Mouse (Mus musculus) E14TG2a.4 (cell line): Measurements from ENCODE around the gene Fbxo31.

Experiments used
- H3K27me3 ChIP-seq: 2 replicates; pipeline ENCODE4 v1.6.1; 2014; ENCODE audit warnings: low read length, control low read depth; ENCODE audit not compliant: insufficient read depth
- H3K36me3 ChIP-seq: 2 replicates; pipeline ENCODE4 v1.6.1; 2014; ENCODE audit warnings: low read length, control low read depth; ENCODE audit not compliant: insufficient read depth
- H3K4me1 ChIP-seq: replicated peaks from 2 replicates; pipeline ENCODE4 v1.6.1; 2014; ENCODE audit warnings: low read depth, low read length, control low read depth
- H3K4me3 ChIP-seq: replicated peaks from 2 replicates; pipeline ENCODE4 v1.5.1; 2014; ENCODE audit warnings: mild to moderate bottlenecking, low read length
- H3K9me3 ChIP-seq: 2 replicates; pipeline ENCODE4 v1.6.1; 2014; ENCODE audit warnings: low read length, control low read depth
- CTCF ChIP-seq: conservative IDR thresholded peaks from 2 replicates; pipeline ENCODE4 v1.5.1; 2014; ENCODE audit warnings: low read length
- NANOG ChIP-seq: IDR thresholded peaks from 2 replicates; pipeline ENCODE4 v1.6.1; 2014; ENCODE audit warnings: borderline replicate concordance, low read length, mixed read lengths
- POU5F1 ChIP-seq: IDR thresholded peaks from 2 replicates; pipeline ENCODE4 v1.6.1; 2014; ENCODE audit warnings: low read length, borderline replicate concordance

Gene Fbxo31

DNA sequence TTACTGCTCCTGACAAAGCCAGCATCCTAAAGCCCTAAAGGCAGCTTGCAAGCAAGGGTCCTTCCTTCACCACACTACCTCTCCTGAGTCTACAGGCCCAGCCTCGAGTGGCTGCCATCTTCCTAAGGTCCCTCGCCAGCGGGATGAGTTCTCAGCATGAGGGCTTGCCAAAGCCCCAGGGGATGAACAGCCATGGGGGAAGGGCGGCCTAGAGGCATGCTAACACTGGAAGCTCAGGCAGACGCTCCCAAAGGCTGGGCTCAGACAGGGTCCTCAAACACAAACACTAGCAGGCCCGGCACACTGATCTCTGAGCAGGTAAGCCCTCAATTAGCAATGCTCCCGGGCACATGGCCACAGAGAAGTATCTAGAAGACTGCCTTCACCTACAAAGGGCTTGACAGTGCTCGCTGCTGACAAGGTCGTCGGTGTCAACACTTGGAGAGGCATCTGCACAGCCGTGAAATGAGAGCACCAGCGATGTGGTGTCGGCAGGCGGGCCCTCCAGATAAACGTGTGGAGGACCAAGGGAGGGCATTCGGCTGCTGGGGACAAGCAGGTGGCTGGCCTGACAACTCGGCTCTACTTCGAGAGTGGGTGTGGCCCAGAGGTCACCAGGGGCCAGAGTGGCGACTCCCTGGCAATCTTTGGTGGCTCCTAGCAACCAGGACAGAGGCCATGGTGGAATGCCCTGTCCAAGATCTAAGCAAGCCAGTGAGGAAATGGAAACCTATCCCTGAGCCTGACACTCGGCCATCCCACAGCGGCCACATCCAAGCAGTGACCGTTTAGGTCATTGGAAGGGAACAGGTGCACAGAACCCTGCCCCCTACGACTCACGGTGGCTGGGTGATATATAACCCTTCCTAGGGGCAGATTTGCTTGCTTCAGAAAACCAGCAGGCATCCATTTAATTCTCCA, 27.3 kb downstream of the Fbxo31 start:
- H3K36me3 ChIP-seq = peaks cover 63% of the 10 kb centered on the region
- H3K4me3 ChIP-seq = peak overlapping the region; percentile 43
- H3K27me3 ChIP-seq = no peaks in the 10 kb centered on the region
- peaks cover 61% of the 10 kb centered on the region for H3K4me1 ChIP-seq
- no peak for TF ChIP-seq NANOG
- TF ChIP-seq POU5F1 = no peak
- TF ChIP-seq CTCF = no peak
- no peaks in the 10 kb centered on the region for H3K9me3 ChIP-seq

DNA sequence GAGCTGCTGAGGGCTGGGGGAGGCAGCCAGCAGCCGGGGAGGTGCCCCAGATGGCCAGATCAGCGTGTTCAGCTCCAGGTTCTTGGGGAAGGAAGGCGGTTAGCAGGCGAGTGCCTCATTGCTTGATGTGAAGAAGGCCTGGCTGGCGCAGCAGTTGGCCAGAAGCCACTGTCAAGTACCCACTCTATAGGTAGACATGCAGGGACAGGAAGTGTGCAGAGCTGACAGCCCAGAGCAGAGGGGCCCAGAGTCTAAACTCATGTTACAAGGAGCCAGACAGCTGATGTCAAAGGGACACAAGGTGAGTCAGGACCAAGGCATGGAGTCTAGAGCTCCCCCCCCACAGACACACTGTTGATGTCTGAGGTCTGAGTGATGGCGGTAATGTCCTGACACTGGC, 28.6 kb downstream of the Fbxo31 start:
- H3K4me3 ChIP-seq = no peak overlapping the region
- no peak for TF ChIP-seq NANOG
- no peak for TF ChIP-seq POU5F1
- no peak for TF ChIP-seq CTCF
- peaks cover 52% of the 10 kb centered on the region for H3K36me3 ChIP-seq
- H3K27me3 ChIP-seq = no peaks in the 10 kb centered on the region
- H3K9me3 ChIP-seq = no peaks in the 10 kb centered on the region
- peaks cover 52% of the 10 kb centered on the region for H3K4me1 ChIP-seq

DNA sequence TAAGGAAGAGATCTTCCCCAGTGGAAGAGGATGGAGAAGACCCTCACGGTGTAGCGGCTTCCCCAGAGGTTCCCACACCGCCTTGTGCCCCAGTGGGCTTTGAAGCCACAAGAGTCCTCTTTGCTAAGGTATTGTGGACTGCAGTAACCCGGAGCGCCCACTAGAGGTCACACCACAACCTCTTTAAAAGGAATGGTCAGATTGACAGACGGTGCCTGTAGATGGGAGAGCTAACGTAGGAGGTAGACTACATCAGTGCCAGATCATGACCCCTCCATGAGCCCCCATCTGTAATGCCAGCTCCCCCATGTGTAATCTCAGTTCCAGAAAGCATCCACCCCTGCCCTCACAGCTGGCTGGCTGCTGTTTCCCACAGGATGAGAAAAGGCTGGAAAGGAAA, 31.5 kb downstream of the Fbxo31 start:
- no peaks in the 10 kb centered on the region for H3K27me3 ChIP-seq
- H3K9me3 ChIP-seq = no peaks in the 10 kb centered on the region
- TF ChIP-seq CTCF (peak; percentile 77), POU5F1 (no peak), NANOG (no peak)
- H3K4me3 ChIP-seq = no peak overlapping the region
- peaks cover 36% of the 10 kb centered on the region for H3K4me1 ChIP-seq
- H3K36me3 ChIP-seq = peaks cover 33% of the 10 kb centered on the region

DNA sequence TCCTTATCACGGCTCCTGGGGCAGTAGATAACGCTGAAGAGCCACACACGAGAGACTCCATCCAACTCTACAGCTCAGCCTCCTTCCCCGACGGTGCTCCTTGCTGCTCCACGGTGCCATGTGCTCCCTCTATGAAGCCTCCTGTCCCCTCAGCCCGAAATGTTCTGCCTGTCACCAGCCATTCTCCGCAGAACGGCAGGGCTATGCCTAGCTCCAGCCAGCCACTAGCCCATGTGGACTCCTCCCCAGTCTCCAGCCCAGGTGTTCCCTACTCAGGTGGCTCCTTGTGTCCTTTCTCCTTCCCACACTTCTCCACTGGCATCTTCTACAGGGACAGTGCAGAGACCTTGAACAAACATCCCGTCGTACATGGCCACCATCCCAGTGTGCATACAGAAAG, 33.7 kb downstream of the Fbxo31 start:
- 0 out of 2 replicates have a peak, but pooled peaks cover 7% of the 10 kb centered on the region for H3K27me3 ChIP-seq
- no peak overlapping the region for H3K4me3 ChIP-seq
- H3K4me1 ChIP-seq = peaks cover 16% of the 10 kb centered on the region
- H3K9me3 ChIP-seq = no peaks in the 10 kb centered on the region
- peaks cover 17% of the 10 kb centered on the region for H3K36me3 ChIP-seq
- TF ChIP-seq NANOG = no peak
- no peak for TF ChIP-seq CTCF
- TF ChIP-seq POU5F1 = no peak

DNA sequence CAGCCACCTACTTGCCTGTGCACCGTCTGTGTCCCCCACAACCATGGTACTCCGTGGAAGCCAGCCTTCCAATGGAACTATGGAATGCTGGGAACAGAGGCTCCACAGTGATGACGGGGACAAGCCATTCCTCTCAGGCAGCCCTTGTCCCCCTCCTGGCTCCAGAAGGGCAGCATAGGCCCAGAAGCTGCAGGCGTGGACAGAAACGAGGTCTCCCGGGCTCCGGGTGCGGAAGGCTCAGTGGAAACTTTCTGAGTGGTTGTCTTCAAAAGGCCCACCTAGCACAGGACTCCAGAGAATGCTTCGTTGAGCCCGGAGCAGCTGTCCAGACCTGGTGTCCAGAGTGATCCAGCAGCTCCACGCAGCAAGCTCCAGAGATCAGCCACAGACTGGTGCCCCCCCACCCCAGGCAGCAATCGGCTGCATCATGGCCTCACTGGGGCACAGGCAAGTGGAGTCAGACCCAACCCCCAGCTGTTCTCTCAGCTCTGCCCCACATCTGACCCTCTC, 34.3 kb downstream of the Fbxo31 start, which contains the start of gene 1700018B08Rik:
TSS of gene 1700018B08Rik (minus strand) at position 45 of the 510 bp plus-strand sequence.
- Histone ChIP-seq H3K9me3 (no peaks in the 10 kb centered on the region), H3K27me3 (0 out of 2 replicates have a peak, but pooled peaks cover 9% of the 10 kb centered on the region), H3K4me3 (no peak within 1 kb of the TSS), H3K36me3 (peaks cover 11% of the 10 kb centered on the region), H3K4me1 (peaks cover 15% of the 10 kb centered on the region)
- no peak for TF ChIP-seq CTCF
- TF ChIP-seq NANOG = no peak
- no peak for TF ChIP-seq POU5F1

DNA sequence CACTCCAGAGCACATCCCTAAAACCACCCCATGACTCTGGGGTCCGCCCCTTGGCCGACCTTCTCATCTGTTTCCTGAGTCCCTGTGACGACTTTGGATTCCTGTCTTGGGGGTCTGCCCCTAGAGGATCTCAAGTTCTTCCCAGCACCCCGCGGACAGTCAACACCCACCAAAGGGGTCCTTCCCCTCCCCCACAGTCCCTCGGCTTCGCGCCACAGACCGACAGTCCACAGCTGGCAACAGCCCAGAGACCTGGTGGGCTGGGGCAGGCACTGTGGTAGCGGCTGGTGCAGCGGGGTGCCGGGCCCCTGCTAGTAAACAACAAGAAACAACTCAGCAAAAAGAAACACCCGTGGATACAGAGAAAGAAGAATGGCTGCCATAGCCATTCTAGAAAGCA, 35.7 kb downstream of the Fbxo31 start:
- Histone ChIP-seq H3K27me3 (0 out of 2 replicates have a peak, but pooled peaks cover 9% of the 10 kb centered on the region), H3K9me3 (no peaks in the 10 kb centered on the region), H3K36me3 (peaks cover 7% of the 10 kb centered on the region; the same call in 1 of the 2 replicates), H3K4me1 (peaks cover 15% of the 10 kb centered on the region), H3K4me3 (peak overlapping the region; percentile 84)
- TF ChIP-seq CTCF = no peak
- no peak for TF ChIP-seq NANOG
- TF ChIP-seq POU5F1 = no peak

DNA sequence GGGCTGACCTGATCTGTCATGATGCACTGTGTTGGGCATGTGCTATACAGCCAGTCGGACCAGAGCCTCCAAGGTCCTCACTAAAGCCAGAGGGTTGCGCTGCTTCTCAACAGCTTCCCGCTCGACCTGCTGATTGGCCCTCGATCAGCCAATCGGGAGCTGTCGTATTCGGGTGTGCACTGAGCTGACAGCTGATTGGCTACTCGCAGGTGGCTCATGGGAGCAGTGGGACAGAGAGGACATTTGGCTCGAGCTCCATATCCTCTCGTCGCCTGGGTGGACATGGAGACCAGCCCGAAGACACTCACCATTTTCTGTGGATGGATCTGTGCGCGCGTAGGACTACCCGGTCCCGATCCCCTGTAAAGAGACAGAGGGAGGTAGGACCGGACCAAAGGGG, 36.7 kb downstream of the Fbxo31 start:
- H3K4me3 ChIP-seq = peak overlapping the region; percentile 84
- H3K9me3 ChIP-seq = no peaks in the 10 kb centered on the region
- peaks cover 14% of the 10 kb centered on the region for H3K4me1 ChIP-seq
- TF ChIP-seq POU5F1 (no peak), CTCF (no peak), NANOG (no peak)
- 0 out of 2 replicates have a peak, but pooled peaks cover 9% of the 10 kb centered on the region for H3K27me3 ChIP-seq
- peaks cover 7% of the 10 kb centered on the region; the same call in 1 of the 2 replicates for H3K36me3 ChIP-seq

DNA sequence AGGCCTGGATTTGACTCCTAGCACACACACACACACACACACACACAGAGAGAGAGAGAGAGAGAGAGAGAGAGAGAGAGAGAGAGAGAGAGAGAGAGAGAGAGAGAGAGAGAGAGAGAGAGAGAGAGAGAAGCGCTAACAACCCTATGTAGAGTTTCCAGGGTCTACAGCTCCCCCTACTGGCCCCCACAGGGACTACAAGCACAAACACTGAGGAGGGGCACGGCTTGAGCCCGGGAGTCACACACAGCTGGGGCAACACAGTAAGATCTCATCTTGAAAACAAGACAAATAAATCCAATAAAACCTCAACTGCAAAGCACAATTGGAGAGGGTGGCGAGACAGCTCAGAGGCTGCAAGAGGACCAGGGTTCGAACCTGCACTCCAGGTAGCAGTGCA, 46.2 kb downstream of the Fbxo31 start:
- Histone ChIP-seq H3K4me3 (no peak overlapping the region), H3K4me1 (peaks cover 10% of the 10 kb centered on the region), H3K27me3 (peaks cover 15% of the 10 kb centered on the region; the same call in 1 of the 2 replicates), H3K36me3 (no peaks in the 10 kb centered on the region), H3K9me3 (no peaks in the 10 kb centered on the region)
- TF ChIP-seq CTCF (peak; percentile 75), NANOG (no peak)
